21 mouse cellular contexts compared by ENCODE assay signal in genomic region chr2:120464091-120464490, GRCm38 (mm10). TPM values are rescaled to one million over a fixed set of nuclear protein-coding genes. Genes with fewer than 3 reads are reported as not detected.
DNase-seq lines count a peak whose midpoint lies in the region; TF ChIP-seq lines count a peak whose summit lies in the region.
"Had no signal": no experiment of that assay in that cellular context is flagged by ENCODE, and none has a peak within 500 bp of the region (broad histone marks: within the 10 kb centered on the region; RNA-seq: fewer than 3 reads in every experiment).

No protein-coding gene starts in this region.

- no peaks in the 10 kb centered on the region for H3K36me3 ChIP-seq in macrophage (ENCODE audit: inconsistent target)
- H3K36me3 ChIP-seq: embryonic facial prominence, embryonic 10.5 days; hindbrain, embryonic 10.5 days; kidney, embryonic 15.5 days; limb, embryonic 13.5 days; midbrain, embryonic 12.5 days; neural tube, embryonic 12.5 days had no signal

- DNase-seq in heart, adult 18-20 months: peak; percentile 15 to 18
- no peak for DNase-seq in heart, postnatal 4 days
- DNase-seq in lung, postnatal 36 days: peak; percentile 18
- no peak for DNase-seq in lung, adult 2 months
- DNase-seq in layer of hippocampus, adult 11-12 months (ENCODE audit: low spot score): no peak
- no peak for DNase-seq in thymus, postnatal 4 days
- DNase-seq: adrenal gland, adult 2 months; cerebellum, adult 18-20 months; cerebellum, postnatal 25 days; kidney, postnatal 4 days; right cerebral cortex, postnatal 25 days had no signal

- H3K4me1 ChIP-seq in lung, adult 2 months (ENCODE audit: control insufficient read depth, insufficient read depth, low read length): no peaks in the 10 kb centered on the region
- H3K4me1 ChIP-seq in cortical plate, adult 2 months (ENCODE audit: control insufficient read depth, insufficient read depth, low read length): no peaks in the 10 kb centered on the region
- H3K4me1 ChIP-seq: hindbrain, embryonic 10.5 days; kidney, embryonic 15.5 days; limb, embryonic 13.5 days; midbrain, embryonic 12.5 days; neural tube, embryonic 12.5 days had no signal

- H3K79me2 ChIP-seq in macrophage (ENCODE audit: inconsistent target): no peaks in the 10 kb centered on the region

- no peak for TF ChIP-seq CTCF in lung, adult 2 months (IDR thresholded peaks at IDR 0.05; ENCODE audit: insufficient read depth, low read length)
- TF ChIP-seq CTCF in cortical plate, adult 2 months (IDR thresholded peaks at IDR 0.05; ENCODE audit: extremely low read depth, insufficient read depth, low read length): no peak

- peak overlapping the region; percentile 72; the same call in 1 of the 2 replicates for H3K27ac ChIP-seq in cortical plate, adult 2 months (ENCODE audit: insufficient read depth, low read length)
- H3K27ac ChIP-seq in macrophage: peak overlapping the region; percentile 12; the same call in 1 of the 2 replicates
- H3K27ac ChIP-seq: embryonic facial prominence, embryonic 10.5 days; hindbrain, embryonic 10.5 days; hindbrain, postnatal 0 days; kidney, embryonic 15.5 days; limb, embryonic 13.5 days; midbrain, embryonic 12.5 days; neural tube, embryonic 12.5 days had no signal

- H3K4me3 ChIP-seq in lung, adult 2 months (replicated peaks; ENCODE audit: extremely low read depth, low read depth, low read length): no peak overlapping the region
- no peak overlapping the region for H3K4me3 ChIP-seq in cortical plate, adult 2 months (ENCODE audit: insufficient read depth, low read length)
- H3K4me3 ChIP-seq in macrophage (ENCODE audit: inconsistent target): no peak overlapping the region
- H3K4me3 ChIP-seq: embryonic facial prominence, embryonic 10.5 days; hindbrain, embryonic 10.5 days; kidney, embryonic 15.5 days; limb, embryonic 13.5 days; midbrain, embryonic 12.5 days; neural tube, embryonic 12.5 days had no signal

- no peak for TF ChIP-seq POLR2A in lung, adult 2 months (IDR thresholded peaks at IDR 0.05; ENCODE audit: borderline replicate concordance, extremely low read depth, low read depth, low read length)
- TF ChIP-seq POLR2A in cortical plate, adult 2 months (IDR thresholded peaks at IDR 0.05; ENCODE audit: extremely low read depth, insufficient read depth, low read length): no peak

- 59% methylated on average over 8 of the region's 8 CpGs for WGBS in lung, adult 2 months
- 75% methylated on average over 8 of the region's 8 CpGs for WGBS in macrophage (ENCODE audit: missing documents)

RNA-seq across cellular contexts. Expression of gene Capn3, which starts 8.3 kb away (rescaled TPM):
- 1 to 10 TPM; 2.8 to 2.9 TPM for total RNA-seq in heart, adult 18-20 months (2021)
- 1 to 10 TPM; 2.5 to 2.9 TPM for total RNA-seq in heart, postnatal 4 days (2021)
- polyA plus RNA-seq in lung, adult 2 months (2012; rRNA removed): 0.54 and 3.5 TPM in 2 replicates
- polyA plus RNA-seq in cortical plate, adult 2 months (2012; rRNA removed): 4.9 and 7.5 TPM in 2 replicates
- 1 to 10 TPM in 15 of 26 experiments, under 1 TPM in 10, not detected in 1; 0.35 to 4.1 (median 1.1) TPM for total RNA-seq in macrophage (2018; cell fraction: chromatin; rRNA removed)
- total RNA-seq in macrophage (2018; cell fraction: cytosol; rRNA removed): under 1 TPM in 21 of 26 experiments, not detected in 5; 0.03 to 0.80 (median 0.34) TPM
- 1 to 10 TPM in 11 of 26 experiments, under 1 TPM in 10, not detected in 5; 0.12 to 2.8 (median 1.1) TPM for total RNA-seq in macrophage (2018; cell fraction: nucleus; rRNA removed)
- polyA plus RNA-seq in macrophage (2018): 0.22 to 0.67 TPM (median 0.42 TPM) in 3 replicates
- total RNA-seq: MEL had no signal

Comparison
In these comparisons a context has a peak if more than half of its experiments do, and no peak if none do; other contexts are left out.
1. DNase-seq: peak in heart, adult 18-20 months (2 of 2) and lung, postnatal 36 days (single experiment); none in heart, postnatal 4 days (single experiment), lung, adult 2 months (single experiment), layer of hippocampus, adult 11-12 months (single experiment) and thymus, postnatal 4 days (single experiment).